In genomic region chr9:72530237-72530636, GRCm38 (mm10) we compare ENCODE assay signal across 8 mouse cellular contexts. TPM values are rescaled to one million over a fixed set of nuclear protein-coding genes. Genes with fewer than 3 reads are reported as not detected.
DNase-seq lines count a peak whose midpoint lies in the region; ATAC-seq and TF ChIP-seq lines count a peak whose summit lies in the region.

No protein-coding gene starts in this region.

- no peaks in the 10 kb centered on the region for H3K36me3 ChIP-seq in E14TG2a.4 (ENCODE audit: insufficient read depth, low read length)
- H3K36me3 ChIP-seq in heart, embryonic 14.5 days (ENCODE audit: control insufficient read depth, insufficient read depth, low read length), result no peaks in the 10 kb centered on the region
- H3K36me3 ChIP-seq in liver, postnatal 0 days (replicated peaks; ENCODE audit: insufficient read depth, low read length), result no peaks in the 10 kb centered on the region
- no peaks in the 10 kb centered on the region for H3K36me3 ChIP-seq in neural tube, embryonic 15.5 days

- H3K9me3 ChIP-seq in E14TG2a.4 (ENCODE audit: low read length), result no peaks in the 10 kb centered on the region
- no peaks in the 10 kb centered on the region for H3K9me3 ChIP-seq in heart, embryonic 14.5 days (ENCODE audit: control insufficient read depth, low read length)
- H3K9me3 ChIP-seq in liver, postnatal 0 days (ENCODE audit: low read length), result no peaks in the 10 kb centered on the region
- no peaks in the 10 kb centered on the region for H3K9me3 ChIP-seq in neural tube, embryonic 15.5 days (replicated peaks)

- no peak overlapping the region for H3K9ac ChIP-seq in heart, embryonic 14.5 days (ENCODE audit: low read length)
- no peak overlapping the region for H3K9ac ChIP-seq in liver, postnatal 0 days (replicated peaks)
- H3K9ac ChIP-seq in neural tube, embryonic 15.5 days (replicated peaks), result no peak overlapping the region

- DNase-seq in brain, embryonic 18.5 days (ENCODE audit: low read depth, low spot score), result peak; percentile 59
- DNase-seq in fat pad, adult 2 months (ENCODE audit: extremely low read depth, low read depth, low spot score), result peak; percentile 59
- DNase-seq in layer of hippocampus, adult 11-12 months (ENCODE audit: low spot score), result peak; percentile 91
- DNase-seq in liver, postnatal 0 days, result peak; percentile 91
- peak; percentile 89 for DNase-seq in testis, postnatal 10 days (ENCODE audit: low spot score)

- H3K4me1 ChIP-seq in E14TG2a.4 (replicated peaks; ENCODE audit: low read depth, low read length), result peaks cover 30% of the 10 kb centered on the region
- H3K4me1 ChIP-seq in heart, embryonic 14.5 days (ENCODE audit: control insufficient read depth in 2 of 2, insufficient read depth in 2 of 2, low read length in 2 of 2), result peaks cover 6 to 16% of the 10 kb centered on the region in 2 experiments; a peak in 3 of 4 replicates
- peaks cover 12% of the 10 kb centered on the region for H3K4me1 ChIP-seq in liver, postnatal 0 days (ENCODE audit: insufficient read depth)
- peaks cover 17% of the 10 kb centered on the region for H3K4me1 ChIP-seq in neural tube, embryonic 15.5 days

- peak overlapping the region; percentile 80; the same call in 1 of the 2 replicates for H3K4me2 ChIP-seq in heart, embryonic 14.5 days (ENCODE audit: low read length)
- H3K4me2 ChIP-seq in liver, postnatal 0 days (ENCODE audit: low read depth, low read length), result peak overlapping the region; percentile 91
- H3K4me2 ChIP-seq in neural tube, embryonic 15.5 days, result peak overlapping the region; percentile 62

- peak overlapping the region; percentile 97; the same call in 1 of the 2 replicates for H3K4me3 ChIP-seq in E14TG2a.4 (replicated peaks; ENCODE audit: low read length)
- H3K4me3 ChIP-seq in heart, embryonic 14.5 days (ENCODE audit: control insufficient read depth in 1 of 2, insufficient read depth in 1 of 2, low read depth in 1 of 2, low read length in 2 of 2), result no peak overlapping the region
- no peak overlapping the region for H3K4me3 ChIP-seq in liver, postnatal 0 days (ENCODE audit: low read depth, low read length)
- H3K4me3 ChIP-seq in neural tube, embryonic 15.5 days (replicated peaks), result no peak overlapping the region

- TF ChIP-seq EP300 in liver, postnatal 0 days (IDR thresholded peaks at IDR 0.05; ENCODE audit: low read depth), result no peak

- TF ChIP-seq CTCF in E14TG2a.4 (conservative IDR thresholded peaks at IDR 0.05; ENCODE audit: low read length), result peak; percentile 100
- TF ChIP-seq CTCF in liver, postnatal 0 days (IDR thresholded peaks at IDR 0.05; ENCODE audit: low read depth), result peak; percentile 100

- no peak for ATAC-seq in heart, embryonic 14.5 days (ENCODE audit: insufficient number of reproducible peaks, insufficient read depth, low FRiP score, low read depth)
- ATAC-seq in liver, postnatal 0 days, result peak; percentile 39
- ATAC-seq in neural tube, embryonic 15.5 days (ENCODE audit: low FRiP score), result no peak

- peak overlapping the region in 1 of 2 experiments; percentile 100; a peak in 1 of 4 replicates for H3K27ac ChIP-seq in heart, embryonic 14.5 days (replicated peaks in 1 of 2; ENCODE audit: control insufficient read depth in 1 of 2, insufficient read depth in 1 of 2, low read depth in 2 of 2, low read length in 2 of 2)
- H3K27ac ChIP-seq in liver, postnatal 0 days (ENCODE audit: low read depth), result peak overlapping the region; percentile 99
- H3K27ac ChIP-seq in neural tube, embryonic 15.5 days (replicated peaks), result peak overlapping the region; percentile 100

- 2% methylated on average over 12 of the region's 12 CpGs for WGBS in heart, embryonic 14.5 days
- under 1% methylated on average over 12 of the region's 12 CpGs for WGBS in liver, postnatal 0 days (ENCODE audit: insufficient replicate concordance)
- WGBS in neural tube, embryonic 15.5 days, result under 1% methylated on average over 12 of the region's 12 CpGs

- 0 out of 2 replicates have a peak, but pooled peaks cover 3% of the 10 kb centered on the region for H3K27me3 ChIP-seq in E14TG2a.4 (ENCODE audit: insufficient read depth, low read length)
- H3K27me3 ChIP-seq in heart, embryonic 14.5 days (ENCODE audit: control insufficient read depth, insufficient read depth, low read length), result no peaks in the 10 kb centered on the region
- no peaks in the 10 kb centered on the region for H3K27me3 ChIP-seq in liver, postnatal 0 days (ENCODE audit: insufficient read depth, low read length)
- H3K27me3 ChIP-seq in neural tube, embryonic 15.5 days (replicated peaks), result no peaks in the 10 kb centered on the region

RNA-seq across cellular contexts. Expression of gene Rfx7, which starts 1.8 kb away (rescaled TPM):
- 10.7 TPM in 2 replicates for polyA plus RNA-seq in heart, embryonic 14.5 days (2014; fragmentation: Nextera tagmentation; extraction: Ambion mirVana)
- 2.5 TPM in 2 replicates for polyA plus RNA-seq in liver, postnatal 0 days (2015; fragmentation: Nextera tagmentation; extraction: Ambion mirVana)
- polyA plus RNA-seq in neural tube, embryonic 15.5 days (2015; fragmentation: Nextera tagmentation; extraction: Ambion mirVana), result 13.7 and 14.7 TPM in 2 replicates

RNA-seq across cellular contexts. Expression of gene Tex9, which starts 38.2 kb away (rescaled TPM):
- polyA plus RNA-seq in heart, embryonic 14.5 days (2014; fragmentation: Nextera tagmentation; extraction: Ambion mirVana), result 15.3 and 22.8 TPM in 2 replicates
- polyA plus RNA-seq in liver, postnatal 0 days (2015; fragmentation: Nextera tagmentation; extraction: Ambion mirVana), result 4.1 and 4.9 TPM in 2 replicates
- polyA plus RNA-seq in neural tube, embryonic 15.5 days (2015; fragmentation: Nextera tagmentation; extraction: Ambion mirVana), result 26.8 and 36.0 TPM in 2 replicates
